Mouse (Mus musculus): ENCODE data around the gene Rarres2. TPM values are rescaled to one million over a fixed set of nuclear protein-coding genes. Genes with fewer than 3 reads are reported as not detected.
A peak's percentile ranks its signal among the peaks of the same experiment; 100 is the strongest.

Rarres2 gene
- total and polyA plus RNA-seq, 3 experiments, result 0.72 TPM; not detected in 2

- H3K27me3 ChIP-seq (replicated peaks), result no peaks in the 10 kb centered on the region
- peak; percentile 91 for DNase-seq (ENCODE audit: extremely low read depth)
- peak within 1 kb of the TSS; percentile 74 to 86 (median 82) for H3K4me3 ChIP-seq (replicated peaks in 1 of 3; ENCODE audit: low read depth in 2 of 3, low read length in 2 of 3, poor library complexity in 1 of 3)
- peaks cover 21 to 43% of the 10 kb centered on the region in 2 experiments for H3K36me3 ChIP-seq (replicated peaks in 1 of 2; ENCODE audit: control insufficient read depth in 1 of 2, insufficient read depth in 1 of 2, low read length in 1 of 2)
- in situ Hi-C loops (cut with MboI; ENCODE audit: low pct_ligation_motif_present, low pct_unique_long_range_greater_than_20kb, low sequenced_read_pairs) (no loop called here), dilution Hi-C loops (cut with MboI; ENCODE audit: extremely low pct_ligation_motif_present, extremely low pct_unique_long_range_greater_than_20kb, low sequenced_read_pairs) (no loop called here)
- H3K9ac ChIP-seq (ENCODE audit: insufficient read depth, low read depth), result peak within 1 kb of the TSS; percentile 39
- H3K27ac ChIP-seq (ENCODE audit: insufficient read depth, low read depth), result peak within 1 kb of the TSS; percentile 2; the same call in 1 of the 2 replicates
- peak; percentile 67; the same call in 1 of the 2 replicates for TF ChIP-seq TBP (conservative IDR thresholded peaks at IDR 0.05; ENCODE audit: low read depth, low read length)
- TF ChIP-seq EP300 (IDR thresholded peaks at IDR 0.05; ENCODE audit: low read length), result no peak
- no peak for TF ChIP-seq JUN (IDR thresholded peaks at IDR 0.05; ENCODE audit: insufficient read depth, low read depth, low read length)
- no peak for TF ChIP-seq JUND (conservative IDR thresholded peaks at IDR 0.05; ENCODE audit: low read depth, low read length)
- TF ChIP-seq IRF4 (IDR thresholded peaks at IDR 0.05; ENCODE audit: low read depth, low read length), result no peak
- no peak for TF ChIP-seq SMC3 (IDR thresholded peaks at IDR 0.05; ENCODE audit: low read depth, low read length)
- TF ChIP-seq MAX (IDR thresholded peaks at IDR 0.05; ENCODE audit: low read length), result 0 out of 2 replicates have a peak, but pooled peaks have one; percentile 33
- no peak for TF ChIP-seq MYC (IDR thresholded peaks at IDR 0.05; ENCODE audit: low read depth, low read length)
- TF ChIP-seq NRF1 (IDR thresholded peaks at IDR 0.05; ENCODE audit: low read depth, low read length), result no peak
- TF ChIP-seq KAT2A (IDR thresholded peaks at IDR 0.05; ENCODE audit: insufficient replicate concordance, low read length), result no peak
- TF ChIP-seq TCF12 (IDR thresholded peaks at IDR 0.05; ENCODE audit: low read depth, low read length), result peak; percentile 84
- peak; percentile 71 for TF ChIP-seq USF1 (IDR thresholded peaks at IDR 0.05; ENCODE audit: low read depth, low read length)
- peak; percentile 26; the same call in 1 of the 2 replicates for TF ChIP-seq USF2 (conservative IDR thresholded peaks at IDR 0.05; ENCODE audit: low read depth, low read length)
- TF ChIP-seq PAX5 (IDR thresholded peaks at IDR 0.05; ENCODE audit: low read length), result no peak
- no peak for TF ChIP-seq CHD1 (IDR thresholded peaks at IDR 0.05; ENCODE audit: low read depth, low read length)
- TF ChIP-seq RCOR1 (conservative IDR thresholded peaks at IDR 0.05; ENCODE audit: low read depth, low read length), result no peak
- no peak for TF ChIP-seq E2F4 (IDR thresholded peaks at IDR 0.05; ENCODE audit: insufficient replicate concordance, low read depth, low read length)
- TF ChIP-seq MAFK (IDR thresholded peaks at IDR 0.05; ENCODE audit: insufficient replicate concordance, low read length), result no peak
- TF ChIP-seq CHD2 (IDR thresholded peaks at IDR 0.05; ENCODE audit: low read length), result peak; percentile 90
- no peak for TF ChIP-seq ZC3H11A (IDR thresholded peaks at IDR 0.05; ENCODE audit: low read depth, low read length)
- peak; percentile 78 for TF ChIP-seq NELFE (IDR thresholded peaks at IDR 0.05; ENCODE audit: low read depth, low read length)
- TF ChIP-seq POLR2AphosphoS2 (IDR thresholded peaks at IDR 0.05; ENCODE audit: low read depth, low read length), result peak; percentile 74
- peak; percentile 83; the same call in 1 of the 2 replicates for TF ChIP-seq ZMIZ1 (IDR thresholded peaks at IDR 0.05; ENCODE audit: low read depth, low read length)
- no peak for TF ChIP-seq CTCF (conservative IDR thresholded peaks at IDR 0.05 in 1 of 2, IDR thresholded peaks at IDR 0.05 in 1 of 2; ENCODE audit: low read depth in 2 of 2, low read length in 2 of 2)
- TF ChIP-seq SIN3A (IDR thresholded peaks at IDR 0.05; ENCODE audit: low read length), result no peak
- TF ChIP-seq MEF2A (IDR thresholded peaks at IDR 0.05; ENCODE audit: borderline replicate concordance, low read depth, low read length), result no peak
- peak; percentile 90 for TF ChIP-seq POLR2A (IDR thresholded peaks at IDR 0.05; ENCODE audit: low read depth, low read length)
- TF ChIP-seq HCFC1 (IDR thresholded peaks at IDR 0.05; ENCODE audit: low read depth, low read length), result peak; percentile 49; the same call in 1 of the 2 replicates
- TF ChIP-seq ZKSCAN1 (IDR thresholded peaks at IDR 0.05; ENCODE audit: borderline replicate concordance, low read depth, low read length), result no peak
- 0 out of 2 replicates have a peak, but pooled peaks have one; percentile 11 for TF ChIP-seq MXI1 (IDR thresholded peaks at IDR 0.05; ENCODE audit: low read depth, low read length)
- 0 out of 2 replicates have a peak, but pooled peaks have one; percentile 11 for TF ChIP-seq MAZ (IDR thresholded peaks at IDR 0.05; ENCODE audit: low read depth, low read length)
- no peak for TF ChIP-seq ZNF384 (IDR thresholded peaks at IDR 0.05; ENCODE audit: low read depth, low read length)
- TF ChIP-seq RAD21 (IDR thresholded peaks at IDR 0.05; ENCODE audit: low read depth, low read length), result no peak
- TF ChIP-seq GABPA (IDR thresholded peaks at IDR 0.05; ENCODE audit: insufficient replicate concordance, low read depth, low read length), result no peak
- TF ChIP-seq ETS1 (conservative IDR thresholded peaks at IDR 0.05; ENCODE audit: low read depth, low read length), result no peak
- TF ChIP-seq ELF1 (IDR thresholded peaks at IDR 0.05; ENCODE audit: low read depth, low read length), result peak; percentile 43; the same call in 1 of the 2 replicates
- no peak for TF ChIP-seq BHLHE40 (IDR thresholded peaks at IDR 0.05; ENCODE audit: low read depth, low read length)
- peaks cover 3% of the 10 kb centered on the region; the same call in 1 of the 2 replicates for H3K79me2 ChIP-seq (replicated peaks; ENCODE audit: control insufficient read depth, extremely low read depth, insufficient read depth, poor library complexity, severe bottlenecking)
- H3K9me3 ChIP-seq (replicated peaks; ENCODE audit: low read length), result peaks cover 3% of the 10 kb centered on the region
- peak within 1 kb of the TSS; percentile 73 for H3K4me2 ChIP-seq (ENCODE audit: insufficient read depth, low read depth, poor library complexity, severe bottlenecking)
- peaks cover 4 to 31% of the 10 kb centered on the region in 2 experiments; a peak in 3 of 4 replicates for H3K4me1 ChIP-seq (ENCODE audit: control insufficient read depth in 1 of 2, insufficient read depth in 2 of 2)
Measured at GRCm38 (mm10) chr6:48601271-48602079, 28.9 kb upstream of the Rarres2 start, which contains the start of gene Zfp775. Gene Zfp775 (plus strand): TSS chr6:48602063.

Data from CH12.LX (cell line).